In the genomic region with DNA sequence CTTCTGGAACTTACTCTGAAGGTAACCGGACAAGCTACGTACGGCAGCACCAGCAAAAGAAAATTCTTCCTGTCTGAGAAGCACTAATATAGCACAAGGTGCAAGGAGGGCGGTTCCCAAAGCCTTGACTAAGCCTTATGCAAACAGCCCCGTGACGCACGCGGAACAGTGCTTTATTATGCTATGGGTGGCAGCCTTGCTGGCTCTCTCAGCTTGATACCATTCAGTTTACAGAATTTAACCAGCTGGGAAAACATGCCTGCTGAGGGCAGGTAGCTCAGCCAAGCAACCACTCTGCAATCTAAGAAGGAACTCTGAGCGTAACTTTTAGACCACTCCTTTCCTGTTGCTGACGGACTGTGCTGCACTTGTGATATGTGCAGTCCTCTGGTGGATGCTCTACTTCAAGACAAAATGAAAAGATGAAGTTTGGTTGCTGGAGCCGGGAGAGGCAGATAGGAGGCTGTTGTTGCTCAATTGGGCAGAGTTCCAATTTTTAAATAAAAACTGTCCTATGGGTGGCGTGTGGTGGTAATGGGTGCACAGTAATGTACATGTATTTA, we compare ENCODE assay signal across 8 mouse cellular contexts. TPM values are rescaled to one million over a fixed set of nuclear protein-coding genes. Genes with fewer than 3 reads are reported as not detected.
DNase-seq lines count a peak whose midpoint lies in the region; ATAC-seq and TF ChIP-seq lines count a peak whose summit lies in the region.

No protein-coding gene starts in this region.

- DNase-seq in testis, postnatal 14 days (ENCODE audit: low spot score) = no peak
- DNase-seq in heart, adult 8-10 months (ENCODE audit: low spot score) = peak; percentile 75
- DNase-seq in kidney, postnatal 10 days = peak; percentile 71
- DNase-seq in lung, postnatal 36 days = peak; percentile 92
- peak; percentile 77 to 85 for DNase-seq in spleen, postnatal 4 days (ENCODE audit: low spot score in 2 of 2)
- no peak for DNase-seq in frontal cortex, postnatal 25 days (ENCODE audit: low spot score in 2 of 2)

- peak overlapping the region; percentile 66 for H3K4me3 ChIP-seq in testis, adult 2 months (ENCODE audit: control insufficient read depth, low read depth, low read length)

- TF ChIP-seq POLR2A in testis, adult 2 months (IDR thresholded peaks at IDR 0.05; ENCODE audit: control insufficient read depth, low read depth, low read length) = no peak

- H3K36me3 ChIP-seq in testis, adult 2 months (ENCODE audit: control insufficient read depth, insufficient read depth, low read length) = no peaks in the 10 kb centered on the region

- no peaks in the 10 kb centered on the region for H3K4me1 ChIP-seq in testis, adult 2 months (ENCODE audit: control insufficient read depth, insufficient read depth, low read length)

- no peak for TF ChIP-seq CTCF in testis, adult 2 months (IDR thresholded peaks at IDR 0.05; ENCODE audit: control insufficient read depth, insufficient read depth, insufficient replicate concordance, low read depth, low read length)

- H3K27ac ChIP-seq in testis, adult 2 months (ENCODE audit: control insufficient read depth, insufficient read depth, low read depth, low read length) = peak overlapping the region; percentile 51

- H3K27me3 ChIP-seq in testis, adult 2 months (ENCODE audit: control insufficient read depth, insufficient read depth, low read length) = no peaks in the 10 kb centered on the region

- ATAC-seq in common myeloid progenitor, adult 5-6 weeks (replicated peaks; ENCODE audit: low read depth, poor library complexity, severe bottlenecking) = peak; percentile 56

RNA-seq across cellular contexts. Expression of gene Nt5c3, which starts 21.8 kb away (rescaled TPM):
- 4.8 and 7.4 TPM in 2 replicates for polyA plus RNA-seq in testis, adult 2 months (2012; rRNA removed)
- total RNA-seq in common myeloid progenitor, adult 5-6 weeks (2017) = 91.8 and 99.7 TPM in 2 replicates
- 10 to 100 TPM; 71.9 to 85.2 (median 79.4) TPM for total RNA-seq in heart, adult 8-10 months (2022)

RNA-seq across cellular contexts. Expression of gene Vmn1r4, which starts 21.9 kb away (rescaled TPM):
- 0.75 and 0.90 TPM in 2 replicates for polyA plus RNA-seq in testis, adult 2 months (2012; rRNA removed)
- 1.4 and 1.7 TPM in 2 replicates for total RNA-seq in common myeloid progenitor, adult 5-6 weeks (2017)
- under 1 TPM in 1 of 4 experiments, not detected in 3; 0.22 TPM for total RNA-seq in heart, adult 8-10 months (2022)

Comparison
In these comparisons a context has a peak if more than half of its experiments do, and no peak if none do; other contexts are left out.
1. DNase-seq: peak in heart, adult 8-10 months (single experiment), kidney, postnatal 10 days (single experiment), lung, postnatal 36 days (single experiment) and spleen, postnatal 4 days (2 of 2); none in testis, postnatal 14 days (single experiment) and frontal cortex, postnatal 25 days (0 of 2).